Mouse (Mus musculus) neural tube, embryonic 11.5 days (tissue): Measurements from ENCODE around the gene Ppp1r13b. TPM values are rescaled to one million over a fixed set of nuclear protein-coding genes. Genes with fewer than 3 reads are reported as not detected.

Source experiments
- ATAC-seq: fragments of 200-750 bp; cut with Nextera tagmentation; 2 replicates; pipeline ENCODE4 v1.8.0; 2017; ENCODE audit warnings: moderate number of reproducible peaks, mild to moderate bottlenecking, moderate TSS enrichment, moderate library complexity; ENCODE audit not compliant: insufficient read depth, low FRiP score, low TSS enrichment
- DNase-seq: peaks from one replicate; pipeline ENCODE4 v3.0.0-alpha.2; 2015; ENCODE audit warnings: low spot score
- H3K27ac ChIP-seq: fragments of 300-500 bp; sonication (generic); 2 replicates; pipeline ENCODE4 v1.5.1; 2014; ENCODE audit warnings: low read depth, mild to moderate bottlenecking, low read length
- H3K27me3 ChIP-seq: fragments of 300-500 bp; sonication (generic); 2 replicates; pipeline ENCODE4 v1.6.1; 2014; ENCODE audit warnings: mild to moderate bottlenecking, low read length, mixed read lengths; ENCODE audit not compliant: control insufficient read depth, insufficient read depth
- H3K36me3 ChIP-seq: fragments of 300-500 bp; sonication (generic); 2 replicates; pipeline ENCODE4 v1.6.1; 2014; ENCODE audit warnings: mild to moderate bottlenecking, low read length, moderate library complexity, mixed read lengths; ENCODE audit not compliant: control insufficient read depth, insufficient read depth
- H3K4me1 ChIP-seq: fragments of 300-500 bp; sonication (generic); 2 replicates; pipeline ENCODE4 v1.6.1; 2014; ENCODE audit warnings: low read length, mixed read lengths; ENCODE audit not compliant: control insufficient read depth, insufficient read depth
- H3K4me2 ChIP-seq: fragments of 300-500 bp; sonication (generic); 2 replicates; pipeline ENCODE4 v1.6.1; 2014; ENCODE audit warnings: low read depth, mild to moderate bottlenecking, moderate library complexity
- H3K4me3 ChIP-seq: fragments of 300-500 bp; sonication (generic); 2 replicates; pipeline ENCODE4 v1.5.1; 2014; ENCODE audit warnings: low read depth, low read length
- H3K9ac ChIP-seq: fragments of 300-500 bp; sonication (generic); 2 replicates; pipeline ENCODE4 v1.6.1; 2014; ENCODE audit warnings: mild to moderate bottlenecking, low read length
- H3K9me3 ChIP-seq: fragments of 300-500 bp; sonication (generic); 2 replicates; pipeline ENCODE4 v1.6.1; 2016; ENCODE audit warnings: low read length; ENCODE audit not compliant: control insufficient read depth
- WGBS: fragments of 180-500 bp; shearing (Covaris S2); extraction: QIAGEN DNeasy Blood & Tissue Kit; methylation state at CpG from one replicate; pipeline ENCODE4 v1.1.7; 2014; 5-methylcytosine and 5-hydroxymethylcytosine counted together
- polyA plus RNA-seq: library from polyadenylated mRNA; unstranded; fragments of >200 nt; fragmentation: Nextera tagmentation; extraction: Ambion mirVana; gene quantifications from 2 replicates; pipeline ENCODE4 v1.2.1, GENCODE M21; 2014

Ppp1r13b gene
- polyA plus RNA-seq, 1 experiment from 2014 or later, result 10.2 TPM

GRCm38 (mm10) chr12:111943421-111944064, 35.6 kb upstream of the Ppp1r13b start:
- no peak overlapping the region for H3K27ac ChIP-seq
- no peak overlapping the region for H3K4me2 ChIP-seq
- no peaks in the 10 kb centered on the region for H3K36me3 ChIP-seq
- H3K4me1 ChIP-seq, result no peaks in the 10 kb centered on the region; the same call in 1 of the 2 replicates
- H3K27me3 ChIP-seq, result no peaks in the 10 kb centered on the region
- H3K9ac ChIP-seq, result no peak overlapping the region
- ATAC-seq (no peak), DNase-seq (no peak)
- H3K9me3 ChIP-seq, result no peaks in the 10 kb centered on the region
- 78% methylated on average over 10 of the region's 10 CpGs for WGBS
- H3K4me3 ChIP-seq, result no peak overlapping the region

GRCm38 (mm10) chr12:111938623-111939177, 30.8 kb upstream of the Ppp1r13b start:
- WGBS, result 60% methylated on average over 1 of the region's 1 CpGs
- ATAC-seq (no peak), DNase-seq (peak; percentile 38)
- H3K4me2 ChIP-seq, result no peak overlapping the region
- no peaks in the 10 kb centered on the region for H3K9me3 ChIP-seq
- H3K4me1 ChIP-seq, result peaks cover 3% of the 10 kb centered on the region
- H3K36me3 ChIP-seq, result no peaks in the 10 kb centered on the region
- H3K27ac ChIP-seq, result 0 out of 2 replicates have a peak overlapping the region, but pooled peaks have one; percentile 11
- H3K9ac ChIP-seq, result no peak overlapping the region
- no peak overlapping the region for H3K4me3 ChIP-seq
- H3K27me3 ChIP-seq, result no peaks in the 10 kb centered on the region

GRCm38 (mm10) chr12:111936706-111937550, 29.0 kb upstream of the Ppp1r13b start:
- H3K9ac ChIP-seq, result no peak overlapping the region
- DNase-seq (no peak), ATAC-seq (no peak)
- no peaks in the 10 kb centered on the region for H3K9me3 ChIP-seq
- H3K36me3 ChIP-seq, result no peaks in the 10 kb centered on the region
- no peak overlapping the region for H3K4me3 ChIP-seq
- peaks cover 3% of the 10 kb centered on the region for H3K4me1 ChIP-seq
- no peaks in the 10 kb centered on the region for H3K27me3 ChIP-seq
- no peak overlapping the region for H3K4me2 ChIP-seq
- 40% methylated on average over 24 of the region's 24 CpGs for WGBS
- no peak overlapping the region for H3K27ac ChIP-seq

GRCm38 (mm10) chr12:111933971-111934370, 26.1 kb upstream of the Ppp1r13b start:
- no peak for DNase-seq
- Histone ChIP-seq H3K9me3 (no peaks in the 10 kb centered on the region), H3K27me3 (no peaks in the 10 kb centered on the region), H3K9ac (no peak overlapping the region), H3K36me3 (no peaks in the 10 kb centered on the region), H3K4me3 (no peak overlapping the region), H3K4me2 (no peak overlapping the region), H3K4me1 (peaks cover 3% of the 10 kb centered on the region), H3K27ac (no peak overlapping the region)
- 83% methylated on average over 2 of the region's 2 CpGs for WGBS
- no peak for ATAC-seq

GRCm38 (mm10) chr12:111933032-111933704, 25.3 kb upstream of the Ppp1r13b start:
- Histone ChIP-seq H3K4me1 (peaks cover 3% of the 10 kb centered on the region; the same call in 1 of the 2 replicates), H3K36me3 (no peaks in the 10 kb centered on the region), H3K4me2 (no peak overlapping the region), H3K27me3 (no peaks in the 10 kb centered on the region), H3K9me3 (no peaks in the 10 kb centered on the region), H3K27ac (no peak overlapping the region), H3K9ac (no peak overlapping the region), H3K4me3 (no peak overlapping the region)
- WGBS, result 57% methylated on average over 11 of the region's 11 CpGs
- DNase-seq (no peak), ATAC-seq (no peak)

- Histone ChIP-seq H3K36me3 (no peaks in the 10 kb centered on the region), H3K9ac (no peak overlapping the region), H3K4me2 (no peak overlapping the region), H3K27ac (no peak overlapping the region), H3K4me3 (no peak overlapping the region), H3K4me1 (peaks cover 3% of the 10 kb centered on the region; the same call in 1 of the 2 replicates), H3K9me3 (no peaks in the 10 kb centered on the region), H3K27me3 (no peaks in the 10 kb centered on the region)
- WGBS, result 65% methylated on average over 3 of the region's 3 CpGs
- ATAC-seq (no peak), DNase-seq (no peak)
These were observed 24.6 kb upstream of the Ppp1r13b start for GRCm38 (mm10) chr12:111932513-111932912.

- no peak for ATAC-seq
- no peaks in the 10 kb centered on the region for H3K27me3 ChIP-seq
- no peak overlapping the region for H3K9ac ChIP-seq
- H3K4me1 ChIP-seq, result no peaks in the 10 kb centered on the region
- H3K4me2 ChIP-seq, result no peak overlapping the region
- no peak overlapping the region for H3K27ac ChIP-seq
- 91% methylated on average over 9 of the region's 9 CpGs for WGBS
- no peaks in the 10 kb centered on the region for H3K9me3 ChIP-seq
- H3K4me3 ChIP-seq, result no peak overlapping the region
- DNase-seq, result no peak
- no peaks in the 10 kb centered on the region for H3K36me3 ChIP-seq
These were observed 23.6 kb upstream of the Ppp1r13b start for GRCm38 (mm10) chr12:111931411-111932025.

GRCm38 (mm10) chr12:111928411-111928966, 20.6 kb upstream of the Ppp1r13b start:
- Histone ChIP-seq H3K27me3 (no peaks in the 10 kb centered on the region), H3K9me3 (no peaks in the 10 kb centered on the region), H3K4me1 (no peaks in the 10 kb centered on the region), H3K4me2 (no peak overlapping the region), H3K27ac (no peak overlapping the region), H3K9ac (no peak overlapping the region), H3K4me3 (no peak overlapping the region), H3K36me3 (no peaks in the 10 kb centered on the region)
- WGBS, result 85% methylated on average over 18 of the region's 18 CpGs
- no peak for DNase-seq
- no peak for ATAC-seq
